Mouse (Mus musculus) kidney, postnatal 0 days (tissue): ENCODE data around the gene Adpgk. TPM values are rescaled to one million over a fixed set of nuclear protein-coding genes. Genes with fewer than 3 reads are reported as not detected.
A peak's percentile ranks its signal among the peaks of the same experiment; 100 is the strongest.

Source experiments
- ATAC-seq: fragments of 200-750 bp; cut with Nextera tagmentation; replicated peaks from 2 replicates; pipeline ENCODE4 v1.8.0; 2017; ENCODE audit warnings: low read depth, moderate number of reproducible peaks, moderate TSS enrichment, moderate library complexity; ENCODE audit not compliant: low FRiP score
- DNase-seq: peaks from one replicate; pipeline ENCODE4 v3.0.0-alpha.2; 2016; ENCODE audit warnings: low spot score
- H3K27ac ChIP-seq: fragments of 300-500 bp; sonication (generic); 2 replicates; pipeline ENCODE4 v1.5.1; 2014; ENCODE audit warnings: mild to moderate bottlenecking
- H3K27me3 ChIP-seq: fragments of 300-500 bp; sonication (generic); 2 replicates; pipeline ENCODE4 v1.6.1; 2014; ENCODE audit warnings: low read length, mixed read lengths; ENCODE audit not compliant: insufficient read depth
- H3K36me3 ChIP-seq: fragments of 300-500 bp; sonication (generic); 2 replicates; pipeline ENCODE4 v1.6.1; 2014; ENCODE audit warnings: low read length, mixed read lengths; ENCODE audit not compliant: insufficient read depth
- H3K4me1 ChIP-seq: fragments of 300-500 bp; sonication (generic); replicated peaks from 2 replicates; pipeline ENCODE4 v1.6.1; 2014; ENCODE audit warnings: antibody characterized with exemption, low read length, mixed read lengths; ENCODE audit not compliant: insufficient read depth
- H3K4me2 ChIP-seq: fragments of 300-500 bp; sonication (generic); 2 replicates; pipeline ENCODE4 v1.6.1; 2014; ENCODE audit warnings: mild to moderate bottlenecking, low read length, moderate library complexity, mixed read lengths
- H3K4me3 ChIP-seq: fragments of 300-500 bp; sonication (generic); replicated peaks from 2 replicates; pipeline ENCODE4 v1.5.1; 2014; ENCODE audit warnings: low read depth, low read length
- H3K9ac ChIP-seq: fragments of 300-500 bp; sonication (generic); 2 replicates; pipeline ENCODE4 v1.6.1; 2014; ENCODE audit warnings: low read depth, low read length
- H3K9me3 ChIP-seq: fragments of 300-500 bp; sonication (generic); replicated peaks from 2 replicates; pipeline ENCODE4 v1.6.1; 2016; ENCODE audit warnings: low read length, inconsistent platforms, mixed read lengths
- CTCF ChIP-seq: IDR thresholded peaks from 2 replicates; pipeline ENCODE4 v1.5.1; 2016; ENCODE audit warnings: antibody characterized with exemption, low read depth, mild to moderate bottlenecking, moderate library complexity
- WGBS: fragments of 180-500 bp; shearing (Covaris S2); extraction: QIAGEN DNeasy Blood & Tissue Kit; methylation state at CpG from one replicate; pipeline ENCODE4 v1.1.7; 2014; 5-methylcytosine and 5-hydroxymethylcytosine counted together
- polyA plus RNA-seq: library from polyadenylated mRNA; unstranded; fragments of >200 nt; fragmentation: Nextera tagmentation; extraction: Ambion mirVana; gene quantifications from 2 replicates; pipeline ENCODE4 v1.2.1, GENCODE M21; 2015

Gene Adpgk
- polyA plus RNA-seq, 1 experiment from 2014 or later, result 26.0 TPM

GRCm38 (mm10) chr9:59259806-59260454, 31.4 kb upstream of the Adpgk start:
- no peaks in the 10 kb centered on the region for H3K9me3 ChIP-seq
- no peak overlapping the region for H3K27ac ChIP-seq
- peaks cover 3% of the 10 kb centered on the region; the same call in 1 of the 2 replicates for H3K4me1 ChIP-seq
- H3K27me3 ChIP-seq, result no peaks in the 10 kb centered on the region
- ATAC-seq (no peak), DNase-seq (peak; percentile 66)
- no peak overlapping the region for H3K4me2 ChIP-seq
- TF ChIP-seq CTCF, result no peak
- no peak overlapping the region for H3K9ac ChIP-seq
- no peaks in the 10 kb centered on the region for H3K36me3 ChIP-seq
- H3K4me3 ChIP-seq, result no peak overlapping the region
- 28% methylated on average over 9 of the region's 9 CpGs for WGBS

GRCm38 (mm10) chr9:59266332-59266731, 25.0 kb upstream of the Adpgk start:
- H3K9me3 ChIP-seq, result no peaks in the 10 kb centered on the region
- DNase-seq (peak; percentile 56), ATAC-seq (no peak)
- WGBS, result 34% methylated on average over 6 of the region's 6 CpGs
- H3K4me1 ChIP-seq, result no peaks in the 10 kb centered on the region
- H3K27ac ChIP-seq, result no peak overlapping the region
- no peaks in the 10 kb centered on the region for H3K27me3 ChIP-seq
- peak; percentile 62 for TF ChIP-seq CTCF
- no peak overlapping the region for H3K4me2 ChIP-seq
- no peak overlapping the region for H3K9ac ChIP-seq
- H3K4me3 ChIP-seq, result no peak overlapping the region
- no peaks in the 10 kb centered on the region for H3K36me3 ChIP-seq

DNA sequence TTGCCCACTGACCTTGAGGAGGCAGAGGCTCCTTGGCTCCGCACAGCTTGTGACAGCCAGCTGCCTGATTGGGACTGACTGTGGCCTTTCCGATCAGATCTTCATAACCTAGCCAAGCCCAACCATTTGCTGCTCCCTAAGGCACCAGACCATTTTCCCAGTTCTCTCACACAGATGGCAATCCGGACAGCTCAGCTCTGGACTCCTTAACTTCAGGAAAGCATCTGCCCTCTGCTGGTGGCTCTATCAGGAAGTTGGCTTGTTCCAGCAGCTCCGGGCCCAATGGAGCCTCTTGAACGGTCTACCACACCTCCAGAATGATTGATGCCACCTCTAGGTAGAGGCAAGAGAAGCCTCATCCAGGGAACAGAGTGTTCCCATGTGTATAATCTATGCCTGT, 21.6 kb upstream of the Adpgk start:
- ATAC-seq, result peak; percentile 77; the same call in 1 of the 2 replicates
- no peaks in the 10 kb centered on the region for H3K36me3 ChIP-seq
- WGBS, result 9% methylated on average over 5 of the region's 5 CpGs

DNA sequence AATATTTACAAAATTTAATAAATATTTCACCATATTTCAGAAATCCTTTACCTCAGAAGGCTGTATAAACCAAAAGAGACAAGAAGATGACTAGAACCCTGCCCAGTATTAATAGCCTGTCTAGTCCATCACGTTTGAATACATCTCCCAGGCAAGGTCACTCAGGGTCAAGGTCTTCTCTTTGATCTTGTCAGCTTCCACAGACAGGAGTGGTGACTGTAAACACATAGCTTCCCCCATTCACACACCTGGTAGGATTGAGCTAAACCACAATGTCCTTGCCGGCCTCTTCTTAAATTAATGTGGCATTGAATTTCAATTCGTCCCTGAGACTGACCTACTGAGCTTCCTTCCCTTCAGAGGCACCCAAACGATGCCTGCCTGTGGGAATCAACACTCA, 20.3 kb upstream of the Adpgk start:
- 22% methylated on average over 4 of the region's 4 CpGs for WGBS
- H3K9me3 ChIP-seq, result no peaks in the 10 kb centered on the region
- H3K9ac ChIP-seq, result no peak overlapping the region
- no peak overlapping the region for H3K4me2 ChIP-seq
- H3K27ac ChIP-seq, result no peak overlapping the region
- DNase-seq (no peak), ATAC-seq (no peak)
- H3K27me3 ChIP-seq, result no peaks in the 10 kb centered on the region
- no peak for TF ChIP-seq CTCF
- H3K4me1 ChIP-seq, result no peaks in the 10 kb centered on the region
- H3K36me3 ChIP-seq, result no peaks in the 10 kb centered on the region
- H3K4me3 ChIP-seq, result no peak overlapping the region

More for the DNA sequence above, 21.6 kb upstream of the Adpgk start:
- Histone ChIP-seq H3K27me3 (no peaks in the 10 kb centered on the region), H3K4me3 (no peak overlapping the region), H3K4me1 (no peaks in the 10 kb centered on the region), H3K9ac (no peak overlapping the region), H3K4me2 (no peak overlapping the region), H3K9me3 (no peaks in the 10 kb centered on the region), H3K27ac (no peak overlapping the region)
- TF ChIP-seq CTCF, result peak; percentile 92
- DNase-seq, result peak; percentile 95

- DNase-seq (peak; percentile 40), ATAC-seq (peak; percentile 77; the same call in 1 of the 2 replicates)
- H3K9ac ChIP-seq, result no peak overlapping the region
- no peaks in the 10 kb centered on the region for H3K36me3 ChIP-seq
- no peak overlapping the region for H3K27ac ChIP-seq
- H3K27me3 ChIP-seq, result no peaks in the 10 kb centered on the region
- H3K4me1 ChIP-seq, result no peaks in the 10 kb centered on the region
- no peak for TF ChIP-seq CTCF
- H3K9me3 ChIP-seq, result no peaks in the 10 kb centered on the region
- 24% methylated on average over 6 of the region's 6 CpGs for WGBS
- no peak overlapping the region for H3K4me2 ChIP-seq
- H3K4me3 ChIP-seq, result no peak overlapping the region
Measured at GRCm38 (mm10) chr9:59271711-59272110, 19.6 kb upstream of the Adpgk start.

DNA sequence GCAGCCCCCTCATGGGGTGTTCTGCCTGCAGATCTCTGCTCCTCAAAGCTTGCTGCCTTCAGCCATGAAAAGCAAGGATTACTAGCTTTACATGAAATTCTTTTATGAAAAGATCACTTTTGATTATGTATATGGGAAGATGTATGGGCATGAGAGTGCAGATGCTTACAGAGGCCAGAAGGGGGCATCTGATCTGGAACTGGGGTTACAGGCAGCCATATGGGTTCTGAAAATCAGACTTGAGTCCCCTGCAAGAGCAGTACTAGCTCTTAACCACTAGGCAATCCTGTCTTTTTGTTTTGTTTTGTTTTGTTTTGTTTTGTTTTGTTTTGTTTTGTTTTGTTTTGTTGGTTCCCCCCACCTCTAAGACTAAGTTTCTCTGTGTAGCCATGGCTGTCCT, 18.2 kb upstream of the Adpgk start:
- Histone ChIP-seq H3K27ac (no peak overlapping the region), H3K4me2 (no peak overlapping the region), H3K4me3 (no peak overlapping the region), H3K27me3 (no peaks in the 10 kb centered on the region), H3K9me3 (no peaks in the 10 kb centered on the region), H3K4me1 (no peaks in the 10 kb centered on the region), H3K9ac (no peak overlapping the region), H3K36me3 (no peaks in the 10 kb centered on the region)
- no peak; the same call in 1 of the 2 replicates for TF ChIP-seq CTCF
- no peak for DNase-seq
- no peak for ATAC-seq
